Mouse (Mus musculus): ENCODE results near the gene Mcrip1.

DNA sequence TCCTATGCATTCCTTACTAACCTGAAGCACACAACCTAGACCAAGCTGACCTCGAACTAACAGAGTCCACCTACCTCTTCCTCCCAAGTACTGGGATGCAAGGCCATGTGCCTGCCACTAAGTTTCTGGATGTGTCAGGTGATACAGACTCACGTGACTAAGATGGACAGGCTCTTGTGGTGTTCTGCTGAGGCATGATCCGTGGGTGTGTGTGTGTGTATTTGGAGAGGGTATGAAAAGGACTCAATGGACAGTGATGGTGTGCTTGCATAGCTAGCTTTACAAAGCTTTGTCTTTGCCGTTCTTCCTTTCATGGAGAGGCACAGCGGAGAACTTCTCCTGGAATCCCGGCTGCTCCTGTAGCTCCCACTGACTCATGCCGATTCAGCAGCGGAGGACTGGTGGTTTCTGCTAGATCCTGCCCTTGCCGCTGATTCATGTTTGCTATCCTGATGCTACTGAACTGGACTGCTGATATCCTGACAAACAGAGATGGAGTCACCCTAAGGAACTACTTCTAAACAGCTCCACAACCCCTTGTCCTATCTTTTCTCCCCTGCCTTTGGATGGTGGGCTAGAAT lies 41.1 kb downstream of the Mcrip1 start:
- no peak for TF ChIP-seq CTCF (IDR thresholded peaks at IDR 0.05)
- no peak for TF ChIP-seq EP300 (IDR thresholded peaks at IDR 0.05)

Measured in lung, postnatal 0 days (tissue).